Mouse (Mus musculus) liver, embryonic 14.5 days (tissue): ENCODE measurements around the gene Hspa4. TPM values are rescaled to one million over a fixed set of nuclear protein-coding genes. Genes with fewer than 3 reads are reported as not detected.

Source experiments
- ATAC-seq: fragments of 200-750 bp; cut with Nextera tagmentation; 2 replicates; pipeline ENCODE4 v1.8.0; 2017; ENCODE audit warnings: moderate number of reproducible peaks, mild to moderate bottlenecking, moderate library complexity; ENCODE audit not compliant: insufficient read depth
- DNase-seq, 3 experiments: peaks; one replicate each; pipeline ENCODE4 v3.0.0-alpha.2; 2012 to 2013; ENCODE audit warnings: low read depth in 3 of 3, low spot score in 3 of 3
- H3K27ac ChIP-seq: fragments of 300-500 bp; sonication (generic); 2 replicates; pipeline ENCODE4 v1.5.1; 2014; ENCODE audit warnings: moderate library complexity, mild to moderate bottlenecking, control low read depth, inconsistent platforms
- H3K27me3 ChIP-seq: fragments of 300-500 bp; sonication (generic); 2 replicates; pipeline ENCODE4 v1.6.1; 2014; ENCODE audit warnings: mild to moderate bottlenecking, low read length, moderate library complexity; ENCODE audit not compliant: control insufficient read depth, insufficient read depth
- H3K36me3 ChIP-seq: fragments of 300-500 bp; sonication (generic); replicated peaks from 2 replicates; pipeline ENCODE4 v1.6.1; 2014; ENCODE audit warnings: low read depth; ENCODE audit not compliant: control insufficient read depth, insufficient read depth
- H3K4me1 ChIP-seq, 2 experiments: fragments of 200-500 bp in 1 of 2; fragments of 300-500 bp in 1 of 2; sonication (generic) in 1 of 2; replicated peaks; 2 replicates each; pipeline ENCODE4 v1.6.1; 2012 to 2014; ENCODE audit warnings: antibody characterized with exemption in 1 of 2, inconsistent platforms in 1 of 2, low read length in 1 of 2; ENCODE audit not compliant: control insufficient read depth in 2 of 2, insufficient read depth in 2 of 2
- H3K4me2 ChIP-seq: fragments of 300-500 bp; sonication (generic); 2 replicates; pipeline ENCODE4 v1.6.1; 2014; ENCODE audit warnings: low read depth, mild to moderate bottlenecking, control low read depth, moderate library complexity
- H3K4me3 ChIP-seq, 2 experiments: fragments of 200-500 bp in 1 of 2; fragments of 300-500 bp in 1 of 2; sonication (generic) in 1 of 2; 2 replicates each; pipeline ENCODE4 v1.5.1; 2012 to 2014; ENCODE audit warnings: low read depth in 2 of 2, low read length in 2 of 2, mild to moderate bottlenecking in 2 of 2, control low read depth in 1 of 2, inconsistent platforms in 1 of 2, moderate library complexity in 1 of 2; ENCODE audit not compliant: insufficient read depth in 1 of 2
- H3K9ac ChIP-seq: fragments of 300-500 bp; sonication (generic); replicated peaks from 2 replicates; pipeline ENCODE4 v1.6.1; 2014; ENCODE audit warnings: mild to moderate bottlenecking, control low read depth, moderate library complexity
- H3K9me3 ChIP-seq: fragments of 300-500 bp; sonication (generic); 2 replicates; pipeline ENCODE4 v1.6.1; 2016; ENCODE audit warnings: low read length, mixed read lengths; ENCODE audit not compliant: control insufficient read depth
- CTCF ChIP-seq: IDR thresholded peaks from 2 replicates; pipeline ENCODE4 v1.5.1; 2016; ENCODE audit warnings: antibody characterized with exemption, low read depth, control low read depth
- EP300 ChIP-seq: IDR thresholded peaks from 2 replicates; pipeline ENCODE4 v1.6.1; 2016; ENCODE audit warnings: antibody characterized with exemption, low read depth
- WGBS: fragments of 180-500 bp; shearing (Covaris S2); extraction: QIAGEN DNeasy Blood & Tissue Kit; methylation state at CpG from one replicate; pipeline ENCODE4 v1.1.7; 2014; ENCODE audit not compliant: insufficient replicate concordance; 5-methylcytosine and 5-hydroxymethylcytosine counted together
- polyA plus RNA-seq, 2 experiments: library from polyadenylated mRNA; depleted of rRNA in 1 of 2; stranded (reverse) in 1 of 2; unstranded in 1 of 2; fragments of >200 nt; fragmentation: Nextera tagmentation in 1 of 2; extraction: Ambion mirVana in 1 of 2; gene quantifications; 2 replicates each; pipeline versions ENCODE4 v1.2.1 to v1.2.3; 2012 to 2014

Hspa4 gene
- polyA plus RNA-seq, 2 experiments, result 26.6 to 47.0 TPM

GRCm38 (mm10) chr11:53256914-53257313 is 43.3 kb downstream of the Hspa4 start:
- DNase-seq, result no peak
- Histone ChIP-seq H3K27ac (no peak overlapping the region), H3K4me1 (no peaks in the 10 kb centered on the region), H3K4me2 (no peak overlapping the region), H3K36me3 (peaks cover 14% of the 10 kb centered on the region), H3K27me3 (no peaks in the 10 kb centered on the region), H3K9ac (no peak overlapping the region), H3K9me3 (no peaks in the 10 kb centered on the region), H3K4me3 (no peak overlapping the region)
- ATAC-seq, result no peak
- TF ChIP-seq EP300 (no peak), CTCF (no peak)
- 40% methylated on average over 2 of the region's 2 CpGs for WGBS

- no peaks in the 10 kb centered on the region for H3K9me3 ChIP-seq
- H3K36me3 ChIP-seq, result no peaks in the 10 kb centered on the region
- TF ChIP-seq EP300, result no peak
- TF ChIP-seq CTCF, result peak; percentile 77
- H3K9ac ChIP-seq, result no peak overlapping the region
- no peak for ATAC-seq
- H3K4me1 ChIP-seq, result no peaks in the 10 kb centered on the region
- no peaks in the 10 kb centered on the region for H3K27me3 ChIP-seq
- H3K4me3 ChIP-seq, result no peak overlapping the region
- DNase-seq, result peak; percentile 16 to 31 (median 28)
- H3K4me2 ChIP-seq, result no peak overlapping the region
- H3K27ac ChIP-seq, result no peak overlapping the region
- 36% methylated on average over 7 of the region's 7 CpGs for WGBS
These were observed 45.3 kb downstream of the Hspa4 start for GRCm38 (mm10) chr11:53254926-53255325.

- Histone ChIP-seq H3K27ac (no peak overlapping the region), H3K4me1 (no peaks in the 10 kb centered on the region), H3K36me3 (no peaks in the 10 kb centered on the region), H3K4me3 (no peak overlapping the region), H3K4me2 (no peak overlapping the region), H3K9me3 (no peaks in the 10 kb centered on the region), H3K9ac (no peak overlapping the region), H3K27me3 (no peaks in the 10 kb centered on the region)
- 67% methylated on average over 3 of the region's 3 CpGs for WGBS
- TF ChIP-seq EP300, result no peak
- peak; percentile 63 for TF ChIP-seq CTCF
- peak in 2 of 3 experiments; percentile 6 to 16 for DNase-seq
- no peak for ATAC-seq
These were observed 45.8 kb downstream of the Hspa4 start for GRCm38 (mm10) chr11:53254428-53254827.

- Histone ChIP-seq H3K36me3 (no peaks in the 10 kb centered on the region), H3K9ac (no peak overlapping the region), H3K9me3 (no peaks in the 10 kb centered on the region), H3K4me3 (no peak overlapping the region), H3K4me1 (no peaks in the 10 kb centered on the region), H3K27me3 (no peaks in the 10 kb centered on the region), H3K4me2 (no peak overlapping the region), H3K27ac (no peak overlapping the region)
- 73% methylated on average over 12 of the region's 12 CpGs for WGBS
- ATAC-seq (no peak), DNase-seq (no peak)
- TF ChIP-seq EP300 (no peak), CTCF (no peak)
These were observed 47.8 kb downstream of the Hspa4 start for GRCm38 (mm10) chr11:53252186-53253119.

GRCm38 (mm10) chr11:53250796-53251195 is 49.5 kb downstream of the Hspa4 start:
- Histone ChIP-seq H3K27me3 (no peaks in the 10 kb centered on the region), H3K27ac (no peak overlapping the region), H3K9ac (no peak overlapping the region), H3K4me1 (no peaks in the 10 kb centered on the region), H3K36me3 (no peaks in the 10 kb centered on the region), H3K4me2 (no peak overlapping the region), H3K4me3 (no peak overlapping the region), H3K9me3 (no peaks in the 10 kb centered on the region)
- TF ChIP-seq EP300 (no peak), CTCF (no peak)
- DNase-seq (no peak), ATAC-seq (no peak)
- WGBS, result 75% methylated on average over 14 of the region's 14 CpGs
